Comparison of ENCODE assay signal across 17 mouse cellular contexts in genomic region chr5:15588291-15588690, GRCm38 (mm10). TPM values are rescaled to one million over a fixed set of nuclear protein-coding genes. Genes with fewer than 3 reads are reported as not detected.
A peak's percentile ranks its signal among the peaks of the same experiment; 100 is the strongest.
DNase-seq lines count a peak whose midpoint lies in the region; ATAC-seq and TF ChIP-seq lines count a peak whose summit lies in the region.
"Not testable (repeated sequence)": the region's sequence is repeated elsewhere in the genome, so short reads cannot be mapped to it uniquely, and the experiment has no call there.
"Had no signal": no experiment of that assay in that cellular context is flagged by ENCODE, and none has a peak within 500 bp of the region (broad histone marks: within the 10 kb centered on the region; RNA-seq: fewer than 3 reads in every experiment).

No protein-coding gene starts in this region.

- not testable (repeated sequence) for H3K4me2 ChIP-seq in kidney, postnatal 0 days (ENCODE audit: low read length); midbrain, embryonic 14.5 days (ENCODE audit: low read length)

- 24% methylated on average over 6 of the region's 6 CpGs for WGBS in heart, embryonic 10.5 days
- 31% methylated on average over 6 of the region's 6 CpGs for WGBS in kidney, postnatal 0 days
- WGBS in liver, adult 2 months, result 31% methylated on average over 6 of the region's 6 CpGs
- WGBS in midbrain, embryonic 14.5 days, result 30% methylated on average over 6 of the region's 6 CpGs

- H3K79me2 ChIP-seq in liver, adult 2 months (ENCODE audit: control insufficient read depth, insufficient read depth, low read length), result not testable (repeated sequence)

- not testable (repeated sequence) for ATAC-seq in kidney, postnatal 0 days (replicated peaks; ENCODE audit: low FRiP score, low read depth); midbrain, embryonic 14.5 days (ENCODE audit: low FRiP score, low TSS enrichment)

- not testable (repeated sequence) for H3K4me3 ChIP-seq in E14TG2a.4 (replicated peaks; ENCODE audit: low read length); heart, embryonic 10.5 days; kidney, postnatal 0 days (replicated peaks; ENCODE audit: low read depth, low read length); liver, adult 2 months (ENCODE audit: insufficient read depth, low read depth, low read length); midbrain, embryonic 14.5 days (replicated peaks; ENCODE audit: low read depth, low read length)

- H3K36me3 ChIP-seq in E14TG2a.4 (ENCODE audit: insufficient read depth, low read length); heart, embryonic 10.5 days; kidney, postnatal 0 days (ENCODE audit: insufficient read depth, low read length); liver, adult 2 months (ENCODE audit: control insufficient read depth, insufficient read depth, low read length); midbrain, embryonic 14.5 days (ENCODE audit: control insufficient read depth, insufficient read depth, low read length); splenic B cell, adult 2 months (ENCODE audit: control insufficient read depth, insufficient read depth, low read length, poor library complexity, severe bottlenecking): not testable (repeated sequence)

- H3K4me1 ChIP-seq in E14TG2a.4 (replicated peaks; ENCODE audit: low read depth, low read length); heart, embryonic 10.5 days; kidney, postnatal 0 days (replicated peaks; ENCODE audit: insufficient read depth, low read length); liver, adult 2 months (ENCODE audit: control insufficient read depth, insufficient read depth, low read length); midbrain, embryonic 14.5 days (ENCODE audit: control insufficient read depth, insufficient read depth, low read length): not testable (repeated sequence)

- not testable (repeated sequence) for H3K27ac ChIP-seq in heart, embryonic 10.5 days; kidney, postnatal 0 days; liver, adult 2 months (replicated peaks; ENCODE audit: insufficient read depth, low read depth, low read length); midbrain, embryonic 14.5 days (replicated peaks; ENCODE audit: low read depth, low read length)

- H3K9ac ChIP-seq in kidney, postnatal 0 days (ENCODE audit: low read depth, low read length); liver, adult 2 months (ENCODE audit: low read depth, low read length); midbrain, embryonic 14.5 days (replicated peaks; ENCODE audit: low read length): not testable (repeated sequence)

- H3K9me3 ChIP-seq in E14TG2a.4 (ENCODE audit: low read length); heart, embryonic 10.5 days; kidney, postnatal 0 days (replicated peaks; ENCODE audit: low read length); midbrain, embryonic 14.5 days (ENCODE audit: control insufficient read depth, low read length): not testable (repeated sequence)

- DNase-seq in ZHBTc4 (ENCODE audit: low read depth, low spot score), result peak; percentile 58
- peak; percentile 74 for DNase-seq in embryo, embryonic 10.5 days (ENCODE audit: low spot score)
- peak; percentile 22 for DNase-seq in heart, embryonic 10.5 days (ENCODE audit: low spot score)
- peak; percentile 62 for DNase-seq in kidney, postnatal 0 days (ENCODE audit: low spot score)
- peak; percentile 9 for DNase-seq in liver, adult 2 months (ENCODE audit: extremely low read depth, low read depth, low spot score)
- peak; percentile 81 for DNase-seq in midbrain, embryonic 14.5 days
- DNase-seq in splenic B cell, adult 2 months (ENCODE audit: low read depth, low spot score), result peak; percentile 1

- not testable (repeated sequence) for TF ChIP-seq POLR2A in liver, adult 2 months (IDR thresholded peaks at IDR 0.05; ENCODE audit: extremely low read depth, insufficient read depth, low read length)

- H3K27me3 ChIP-seq in E14TG2a.4 (ENCODE audit: insufficient read depth, low read length); heart, embryonic 10.5 days (ENCODE audit: insufficient read depth, poor library complexity, severe bottlenecking); kidney, postnatal 0 days (ENCODE audit: insufficient read depth, low read length); liver, adult 2 months (ENCODE audit: control insufficient read depth, insufficient read depth, low read length); midbrain, embryonic 14.5 days (ENCODE audit: control insufficient read depth, insufficient read depth, low read length); splenic B cell, adult 2 months (ENCODE audit: control insufficient read depth, insufficient read depth, low read length, poor library complexity, severe bottlenecking): not testable (repeated sequence)

- TF ChIP-seq CTCF in E14TG2a.4 (conservative IDR thresholded peaks at IDR 0.05; ENCODE audit: low read length), result peak; percentile 35
- TF ChIP-seq CTCF in kidney, postnatal 0 days (IDR thresholded peaks at IDR 0.05; ENCODE audit: low read depth), result peak; percentile 70
- TF ChIP-seq CTCF in liver, adult 2 months (IDR thresholded peaks at IDR 0.05; ENCODE audit: low read depth, low read length), result peak; percentile 25; the same call in 1 of the 2 replicates

RNA-seq across cellular contexts. Expression of gene Gm21083, which starts 11.2 kb away (rescaled TPM):
- 0.16 and 0.48 TPM in 2 replicates for polyA plus RNA-seq in heart, embryonic 10.5 days (2016; fragmentation: Nextera tagmentation; extraction: Ambion mirVana)
- not detected in 2 replicates for polyA plus RNA-seq in kidney, postnatal 0 days (2015; fragmentation: Nextera tagmentation; extraction: Ambion mirVana)
- total RNA-seq in liver, adult 2 months (2014; rRNA removed), result not detected in 2 replicates
- not detected in 2 replicates for polyA plus RNA-seq in liver, adult 2 months (2012; rRNA removed)
- polyA plus RNA-seq in midbrain, embryonic 14.5 days (2014; fragmentation: Nextera tagmentation; extraction: Ambion mirVana), result not detected in 2 replicates
- total RNA-seq: granulocyte monocyte progenitor cell, adult 5-6 weeks; layer of hippocampus, postnatal 14 days; left cerebral cortex, postnatal 4 days; megakaryocyte, adult 5-6 weeks; neutrophil, adult 5-6 weeks had no signal
- polyA plus RNA-seq: embryonic facial prominence, embryonic 12.5 days; forebrain, embryonic 10.5 days; heart, embryonic 16.5 days; kidney, embryonic 15.5 days had no signal

RNA-seq across cellular contexts. Expression of gene Speer4d, which starts 30.6 kb away (rescaled TPM):
- not detected in 2 replicates for polyA plus RNA-seq in heart, embryonic 10.5 days (2016; fragmentation: Nextera tagmentation; extraction: Ambion mirVana)
- not detected in 2 replicates for polyA plus RNA-seq in kidney, postnatal 0 days (2015; fragmentation: Nextera tagmentation; extraction: Ambion mirVana)
- total RNA-seq in liver, adult 2 months (2014; rRNA removed), result not detected in 2 replicates
- polyA plus RNA-seq in liver, adult 2 months (2012; rRNA removed), result not detected in 2 replicates
- not detected in 2 replicates for polyA plus RNA-seq in midbrain, embryonic 14.5 days (2014; fragmentation: Nextera tagmentation; extraction: Ambion mirVana)
- total RNA-seq: granulocyte monocyte progenitor cell, adult 5-6 weeks; layer of hippocampus, postnatal 14 days; left cerebral cortex, postnatal 4 days; megakaryocyte, adult 5-6 weeks; neutrophil, adult 5-6 weeks had no signal
- polyA plus RNA-seq: embryonic facial prominence, embryonic 12.5 days; forebrain, embryonic 10.5 days; heart, embryonic 16.5 days; kidney, embryonic 15.5 days had no signal

RNA-seq across cellular contexts. Expression of gene Gm21190, which starts 59.3 kb away (rescaled TPM):
- 0.30 TPM in 1 of 2 replicates, not detected in the other for polyA plus RNA-seq in heart, embryonic 10.5 days (2016; fragmentation: Nextera tagmentation; extraction: Ambion mirVana)
- not detected in 2 replicates for polyA plus RNA-seq in kidney, postnatal 0 days (2015; fragmentation: Nextera tagmentation; extraction: Ambion mirVana)
- total RNA-seq in liver, adult 2 months (2014; rRNA removed), result not detected in 2 replicates
- not detected in 2 replicates for polyA plus RNA-seq in liver, adult 2 months (2012; rRNA removed)
- polyA plus RNA-seq in midbrain, embryonic 14.5 days (2014; fragmentation: Nextera tagmentation; extraction: Ambion mirVana), result not detected in 2 replicates
- total RNA-seq: granulocyte monocyte progenitor cell, adult 5-6 weeks; layer of hippocampus, postnatal 14 days; left cerebral cortex, postnatal 4 days; megakaryocyte, adult 5-6 weeks; neutrophil, adult 5-6 weeks had no signal
- polyA plus RNA-seq: embryonic facial prominence, embryonic 12.5 days; forebrain, embryonic 10.5 days; heart, embryonic 16.5 days; kidney, embryonic 15.5 days had no signal

Comparison
In these comparisons a context has a peak if more than half of its experiments do, and no peak if none do; other contexts are left out.
1. DNase-seq: peak in every context shown above with its lines; median percentile 81 in midbrain, embryonic 14.5 days; 74 in embryo, embryonic 10.5 days; 62 in kidney, postnatal 0 days; 58 in ZHBTc4; 22 in heart, embryonic 10.5 days; 9 in liver, adult 2 months; 1 in splenic B cell, adult 2 months.